Mouse (Mus musculus) ES-E14 (cell line): ENCODE results near the gene Zfp978.
"Not testable (repeated sequence)": the region's sequence is repeated elsewhere in the genome, so short reads cannot be mapped to it uniquely, and the experiment has no call there.

ENCODE experiments used
- CHD2 ChIP-seq: IDR thresholded peaks from 2 replicates; pipeline ENCODE4 v1.6.1; 2014; ENCODE audit warnings: mild to moderate bottlenecking, low read depth, low read length, inconsistent platforms
- HCFC1 ChIP-seq: IDR thresholded peaks from 2 replicates; pipeline ENCODE4 v1.6.1; 2012; ENCODE audit warnings: low read length, inconsistent platforms, borderline replicate concordance; ENCODE audit not compliant: insufficient read depth
- MAFK ChIP-seq: IDR thresholded peaks from 2 replicates; pipeline ENCODE4 v1.6.1; 2014; ENCODE audit warnings: mild to moderate bottlenecking, low read depth, low read length, inconsistent platforms; ENCODE audit not compliant: insufficient read depth

- not testable (repeated sequence) for TF ChIP-seq MAFK, CHD2, HCFC1
These were observed 3.9 kb upstream of the Zfp978 start for GRCm38 (mm10) chr4:147357195-147357594.
